Mouse (Mus musculus): Measurements from ENCODE around the gene Rapgefl1.

Gene Rapgefl1

GRCm38 (mm10) chr11:98863028-98863750, 26.6 kb downstream of the Rapgefl1 start, which contains the start of gene Wipf2:
TSS of gene Wipf2 (plus strand) at chr11:98863638.
- DNase-seq: peak; percentile 94 to 96

GRCm38 (mm10) chr11:98863751-98864429, 27.3 kb downstream of the Rapgefl1 start:
- peak in 1 of 2 experiments; percentile 23 for DNase-seq

GRCm38 (mm10) chr11:98867293-98867692, 30.7 kb downstream of the Rapgefl1 start:
- no peak for DNase-seq

- DNase-seq: no peak
Measured at GRCm38 (mm10) chr11:98869906-98870305, 33.3 kb downstream of the Rapgefl1 start.

DNA sequence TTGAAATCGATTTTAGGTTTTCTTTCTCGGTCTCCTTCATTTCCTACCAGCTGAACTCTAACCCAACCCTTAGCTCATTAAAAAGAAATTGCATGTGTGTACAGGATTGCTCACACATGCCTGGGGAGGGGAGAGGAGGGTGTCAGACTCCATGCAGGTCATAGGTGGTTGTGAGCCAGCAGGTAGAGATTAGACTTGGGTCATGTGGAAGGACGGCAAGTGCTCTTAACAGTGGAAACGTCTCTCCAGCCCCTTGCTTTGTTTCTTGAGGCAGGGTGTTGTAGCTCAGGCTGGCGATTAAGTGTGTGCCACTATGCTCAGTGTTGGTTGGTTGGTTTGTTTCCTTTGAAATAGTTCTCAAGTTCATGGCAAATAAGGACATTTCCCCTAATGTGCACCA, 34.2 kb downstream of the Rapgefl1 start:
- no peak for DNase-seq

GRCm38 (mm10) chr11:98871416-98871815, 34.8 kb downstream of the Rapgefl1 start:
- DNase-seq: no peak

DNA sequence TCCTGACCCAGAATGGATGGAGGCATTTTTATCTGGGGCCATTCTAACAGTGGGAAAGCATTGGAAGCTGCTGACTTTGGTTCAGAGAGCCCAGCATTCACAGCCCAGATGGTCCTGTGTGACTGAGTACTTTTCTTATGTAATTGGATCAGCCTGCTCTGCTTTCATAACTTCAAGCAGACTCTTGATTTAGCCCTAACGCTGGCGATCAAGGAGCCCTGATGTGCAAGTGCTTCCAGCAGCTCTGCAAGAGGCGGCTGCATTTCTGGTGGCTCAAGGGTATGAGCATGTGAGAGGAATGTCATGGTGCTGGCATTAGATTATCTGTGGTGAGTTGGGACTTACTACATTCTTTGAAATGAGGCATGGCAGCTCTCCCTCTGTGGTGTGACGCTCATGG, 35.5 kb downstream of the Rapgefl1 start:
- DNase-seq: no peak

DNA sequence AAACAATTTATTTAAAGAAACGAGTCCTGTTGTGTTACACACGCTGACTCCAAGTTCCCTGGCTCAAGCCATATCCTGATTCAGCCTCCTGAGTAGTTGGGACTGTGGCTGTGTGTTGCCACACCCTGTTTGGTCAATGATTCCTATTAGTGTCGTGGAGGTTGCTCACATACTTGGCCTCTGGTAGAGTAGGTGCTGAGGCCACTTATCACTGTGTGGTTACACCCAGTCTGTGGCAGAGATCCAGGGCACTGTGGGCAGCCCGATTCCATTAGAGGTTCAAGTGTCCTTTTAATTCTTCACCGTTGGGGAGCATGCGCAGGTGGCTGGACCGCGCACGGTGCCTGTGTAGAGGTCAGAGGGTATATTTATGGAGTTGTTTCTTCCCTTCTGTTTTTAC, 37.3 kb downstream of the Rapgefl1 start:
- DNase-seq: peak in 1 of 2 experiments; percentile 32

DNA sequence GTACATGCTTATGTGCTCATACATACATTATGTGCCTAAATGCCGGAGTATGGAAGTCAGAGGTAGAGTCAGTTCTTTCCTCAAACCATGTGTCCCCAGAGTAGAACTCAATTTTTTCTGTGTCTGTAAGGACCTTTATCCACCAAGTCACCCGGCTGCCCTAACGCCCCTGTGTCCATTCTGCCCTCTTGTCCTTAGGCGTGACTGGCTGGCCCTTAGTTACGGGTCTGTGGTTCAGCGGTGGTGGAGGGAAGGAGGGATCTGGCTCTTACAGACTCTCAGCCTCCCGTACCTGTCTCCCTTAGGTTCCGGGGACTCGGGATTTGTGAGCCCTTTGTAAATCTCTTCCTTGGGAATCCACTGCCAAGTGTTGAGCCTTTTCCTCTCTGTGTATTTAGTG, 40.4 kb downstream of the Rapgefl1 start:
- peak; percentile 57 to 63 for DNase-seq

- DNase-seq: no peak
Measured at GRCm38 (mm10) chr11:98887703-98888102, 51.1 kb downstream of the Rapgefl1 start.

GRCm38 (mm10) chr11:98889077-98889476, 52.5 kb downstream of the Rapgefl1 start:
- no peak for DNase-seq

DNA sequence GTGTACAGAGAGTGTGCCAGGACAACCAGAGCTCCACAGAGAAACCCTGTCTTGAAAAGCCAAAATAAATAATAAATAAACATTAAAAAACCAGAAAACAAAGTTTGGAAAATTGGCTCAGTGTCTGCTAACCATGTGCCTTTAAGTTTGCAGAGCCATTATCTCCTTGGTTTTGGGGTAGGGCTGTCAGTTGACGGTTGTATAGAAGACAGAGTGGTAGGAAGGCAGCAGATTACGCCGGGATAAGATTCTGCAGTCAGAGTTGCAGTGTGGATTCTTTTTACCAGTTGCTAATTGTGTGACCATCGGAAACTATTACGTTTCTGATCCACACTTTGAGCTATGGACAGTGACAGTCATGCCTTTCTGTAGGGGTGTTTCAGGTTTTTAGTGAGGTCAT, 53.4 kb downstream of the Rapgefl1 start:
- no peak for DNase-seq

- no peak for DNase-seq
Measured at GRCm38 (mm10) chr11:98892426-98892825, 55.8 kb downstream of the Rapgefl1 start.

GRCm38 (mm10) chr11:98900529-98901125, 64.0 kb downstream of the Rapgefl1 start:
- DNase-seq: no peak

DNA sequence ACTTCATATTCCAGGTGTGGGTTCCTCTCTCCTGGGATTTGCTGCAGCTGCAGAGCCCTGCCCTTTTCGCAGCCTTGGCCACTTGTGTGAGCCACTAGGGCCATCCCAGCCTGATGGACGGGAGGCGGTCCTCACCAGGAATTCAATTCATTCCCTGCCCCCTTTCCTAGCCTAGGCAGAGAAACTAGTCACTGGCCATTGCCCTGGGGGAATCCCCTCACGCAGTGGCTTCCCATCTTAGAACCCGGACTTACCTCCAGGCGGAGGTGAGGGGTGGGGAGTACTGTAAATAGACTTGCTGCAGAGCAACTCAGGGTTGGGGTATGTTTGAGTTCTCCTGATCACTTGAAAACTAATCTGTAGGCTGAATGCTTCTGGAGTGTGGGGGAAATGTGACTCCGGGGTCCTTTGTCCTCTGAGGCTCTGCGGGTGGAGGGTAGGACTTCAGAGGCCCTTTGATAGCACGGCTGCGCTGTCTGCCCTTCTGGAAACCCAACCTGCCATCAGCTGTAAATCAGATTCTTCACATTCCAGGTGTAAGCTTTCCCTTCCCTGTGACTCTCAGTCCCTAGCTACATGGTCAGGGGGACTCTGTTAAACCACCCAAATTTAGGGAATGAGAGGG, 66.1 kb downstream of the Rapgefl1 start:
- no peak for DNase-seq
